Mouse (Mus musculus): ENCODE data around the gene Palm2.

DNA sequence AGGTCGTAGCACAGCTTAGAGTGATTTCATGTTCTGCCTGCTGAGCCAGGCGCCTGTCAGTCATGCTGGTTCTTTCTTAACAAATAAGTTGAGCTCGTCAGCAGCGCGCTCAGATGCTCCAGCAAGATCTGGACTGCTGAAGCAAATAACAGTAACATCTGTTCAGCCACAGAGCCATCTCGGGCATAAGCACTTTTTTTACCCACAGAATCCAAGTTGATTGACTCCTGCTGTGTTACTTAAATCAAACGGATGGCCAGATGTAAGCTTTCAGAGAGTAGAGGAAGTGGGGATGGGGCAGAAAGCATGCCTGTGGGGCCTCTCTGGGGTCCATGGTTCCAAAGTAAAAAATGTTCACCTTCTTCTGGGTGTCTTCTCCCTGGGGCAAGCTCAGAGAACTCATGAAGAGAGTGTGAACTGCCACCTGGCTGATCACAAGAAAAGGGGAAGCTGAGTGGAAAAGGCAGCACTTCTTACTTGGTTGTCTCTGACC lies 286.9 kb downstream of the Palm2 start:
- TF ChIP-seq POLR2A (IDR thresholded peaks at IDR 0.05; ENCODE audit: low read depth, low read length) (no peak), CTCF (IDR thresholded peaks at IDR 0.05; ENCODE audit: extremely low read depth, insufficient read depth, insufficient read length, insufficient replicate concordance) (no peak)

All from spleen, adult 2 months (tissue).